Mouse (Mus musculus): ENCODE data around the gene Ccnd2.

Ccnd2 gene

GRCm38 (mm10) chr6:127152106-127152951 lies at the start of gene Ccnd2:
TSS of gene Ccnd2 (minus strand) at chr6:127152193.
- DNase-seq (ENCODE audit: low spot score): no peak

DNA sequence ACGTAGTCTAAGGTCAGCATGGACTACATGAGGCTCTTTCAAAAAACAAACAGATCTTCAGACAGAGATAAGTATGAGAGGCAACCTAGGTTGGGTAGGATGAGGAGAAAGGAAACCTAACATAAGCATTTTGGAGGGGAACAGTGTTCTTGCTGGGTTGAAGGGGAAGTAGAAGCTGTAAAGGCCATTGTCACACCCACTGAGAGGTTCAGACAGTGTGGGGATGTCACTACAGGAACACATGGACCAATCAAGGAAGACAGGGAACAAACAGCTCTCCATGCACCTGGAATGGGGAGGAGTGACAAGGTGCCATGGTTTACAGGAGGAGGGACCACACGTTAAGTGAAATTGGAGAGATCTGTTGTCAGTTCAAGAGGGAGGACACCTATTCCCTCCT lies 45.0 kb upstream of the Ccnd2 start:
- DNase-seq (ENCODE audit: low spot score): no peak

GRCm38 (mm10) chr6:127181296-127181695 lies 29.3 kb upstream of the Ccnd2 start:
- DNase-seq (ENCODE audit: low spot score): no peak

DNA sequence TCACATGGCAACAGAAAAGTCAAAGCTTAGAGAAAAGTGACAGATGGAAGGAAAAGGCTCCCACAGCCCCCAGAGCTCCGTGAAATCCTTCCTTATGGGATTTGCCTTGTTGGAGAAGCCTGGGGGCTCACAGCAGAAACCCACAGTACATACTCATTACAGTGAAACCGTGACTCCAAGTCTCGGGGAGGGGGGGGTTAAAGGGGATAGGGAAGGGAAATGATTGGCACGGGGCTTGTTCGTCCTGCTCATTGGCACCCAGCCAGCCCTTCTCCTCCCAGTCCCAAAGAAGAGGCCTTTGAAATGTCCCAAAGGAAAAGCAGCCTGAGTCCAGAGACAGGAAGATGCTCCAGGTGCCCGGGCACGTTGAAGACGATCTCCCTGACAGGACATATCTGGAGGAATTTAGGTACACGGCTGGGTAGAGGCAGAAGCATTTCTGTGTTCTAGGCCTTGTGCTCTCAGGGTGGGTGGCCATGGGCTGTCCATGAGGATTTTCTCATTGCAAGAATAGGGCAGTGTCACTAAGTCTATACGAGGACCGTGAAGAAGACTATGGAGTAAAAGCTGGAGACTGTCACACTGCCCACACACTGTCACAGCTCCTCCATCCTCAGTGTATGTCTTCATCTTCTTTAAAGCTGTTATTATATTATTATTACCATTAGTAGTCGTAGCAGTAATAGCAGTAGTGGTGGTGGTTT lies 27.2 kb upstream of the Ccnd2 start:
- no peak for DNase-seq (ENCODE audit: low spot score)

GRCm38 (mm10) chr6:127177962-127178361 lies 26.0 kb upstream of the Ccnd2 start:
- DNase-seq (ENCODE audit: low spot score): no peak

- DNase-seq (ENCODE audit: low spot score): no peak
These were observed 25.4 kb upstream of the Ccnd2 start for GRCm38 (mm10) chr6:127177441-127177840.

GRCm38 (mm10) chr6:127172461-127172860 lies 20.5 kb upstream of the Ccnd2 start:
- DNase-seq (ENCODE audit: low spot score): no peak

- no peak for DNase-seq (ENCODE audit: low spot score)
These were observed 18.7 kb upstream of the Ccnd2 start for GRCm38 (mm10) chr6:127170734-127171133.

DNA sequence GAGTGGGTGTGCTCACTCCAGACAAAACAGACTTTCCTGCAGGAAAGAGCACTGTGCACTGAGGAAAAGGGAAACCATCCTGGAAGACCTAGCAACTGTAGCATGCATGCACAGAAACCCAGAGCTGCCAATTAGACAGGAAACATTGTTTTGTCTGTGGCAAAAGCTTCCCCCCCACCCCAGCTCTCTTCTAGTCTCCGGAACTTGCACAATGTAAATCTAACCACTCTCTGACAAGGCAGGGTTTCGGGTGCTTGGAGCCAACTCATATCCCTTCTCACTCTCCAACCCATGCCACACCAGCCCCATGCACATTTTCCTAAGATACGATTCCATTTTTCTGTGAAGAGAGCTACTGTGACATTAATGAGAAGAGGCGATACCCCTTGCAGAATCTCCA lies 13.7 kb upstream of the Ccnd2 start:
- no peak for DNase-seq (ENCODE audit: low spot score)

GRCm38 (mm10) chr6:127162842-127163241 lies 10.8 kb upstream of the Ccnd2 start:
- DNase-seq (ENCODE audit: low spot score): no peak

- DNase-seq (ENCODE audit: low spot score): no peak
These were observed 5.3 kb upstream of the Ccnd2 start for GRCm38 (mm10) chr6:127157321-127157720.

GRCm38 (mm10) chr6:127155468-127155867 lies 3.5 kb upstream of the Ccnd2 start:
- DNase-seq (ENCODE audit: low spot score): no peak

GRCm38 (mm10) chr6:127154708-127155268 lies 2.8 kb upstream of the Ccnd2 start:
- no peak for DNase-seq (ENCODE audit: low spot score)

DNA sequence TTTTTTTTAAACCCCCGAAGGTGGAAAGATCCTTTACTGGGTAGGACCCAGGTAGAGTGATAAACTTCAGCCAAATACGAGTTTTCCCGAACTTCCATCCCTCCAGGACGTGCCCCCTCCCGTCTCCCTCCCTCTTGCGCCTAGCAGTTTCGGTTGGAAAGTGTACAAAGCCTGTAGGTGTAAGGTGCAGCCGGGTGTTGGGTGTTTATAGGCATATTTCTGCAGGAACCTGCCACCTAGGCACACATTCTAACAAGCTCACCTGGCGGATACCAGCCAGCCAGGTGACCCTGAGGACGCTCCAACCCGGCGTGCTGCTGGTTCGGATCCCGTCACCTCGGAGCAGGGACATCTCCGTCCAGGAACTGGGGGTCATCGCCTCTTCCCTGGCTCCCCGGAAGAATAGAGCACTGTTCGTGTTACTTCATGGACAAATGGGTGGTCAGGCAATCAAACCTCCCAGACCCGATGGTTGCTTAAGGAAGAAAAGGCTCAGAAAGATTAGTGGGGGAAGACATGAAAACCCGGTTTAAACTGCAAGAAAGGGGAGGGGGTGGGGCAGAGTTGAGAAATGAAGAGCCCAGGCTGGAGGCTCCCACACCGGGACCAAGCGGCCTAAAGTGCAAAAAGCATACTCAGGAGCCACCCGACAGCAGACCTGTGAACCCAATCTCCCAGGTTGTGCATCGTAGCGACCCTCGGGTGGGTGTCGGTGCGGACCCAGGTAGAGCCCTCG lies 2.1 kb upstream of the Ccnd2 start:
- DNase-seq (ENCODE audit: low spot score): no peak

DNA sequence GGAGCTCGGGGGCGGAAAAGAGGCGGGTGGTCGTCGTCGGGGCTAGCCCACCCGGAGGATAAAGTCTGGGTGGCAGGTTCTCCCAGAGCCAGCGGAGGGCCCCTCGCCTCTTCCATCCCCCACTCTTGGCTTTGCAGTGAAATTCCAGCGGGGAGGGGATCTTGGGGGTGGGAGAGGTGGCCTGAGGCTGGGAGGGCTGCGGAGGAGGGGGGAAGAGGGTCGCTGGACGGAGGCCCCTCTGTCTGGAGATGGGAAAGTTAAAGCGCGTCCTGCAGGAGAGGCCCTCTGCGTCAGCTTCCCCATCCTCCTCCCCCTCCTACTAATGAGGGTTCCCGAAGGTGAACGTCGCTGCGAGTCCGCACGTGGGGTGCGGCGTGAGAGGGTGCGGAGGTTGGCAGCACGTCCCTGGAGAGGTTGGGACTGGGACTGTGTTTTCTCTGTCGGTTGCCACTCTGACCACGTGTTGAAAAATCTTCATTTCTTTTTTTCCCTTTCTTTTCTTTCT lies 1.4 kb upstream of the Ccnd2 start:
- no peak for DNase-seq (ENCODE audit: low spot score)

- no peak for DNase-seq (ENCODE audit: low spot score)
These were observed 358 bp downstream of the Ccnd2 start for GRCm38 (mm10) chr6:127151565-127152105.

DNA sequence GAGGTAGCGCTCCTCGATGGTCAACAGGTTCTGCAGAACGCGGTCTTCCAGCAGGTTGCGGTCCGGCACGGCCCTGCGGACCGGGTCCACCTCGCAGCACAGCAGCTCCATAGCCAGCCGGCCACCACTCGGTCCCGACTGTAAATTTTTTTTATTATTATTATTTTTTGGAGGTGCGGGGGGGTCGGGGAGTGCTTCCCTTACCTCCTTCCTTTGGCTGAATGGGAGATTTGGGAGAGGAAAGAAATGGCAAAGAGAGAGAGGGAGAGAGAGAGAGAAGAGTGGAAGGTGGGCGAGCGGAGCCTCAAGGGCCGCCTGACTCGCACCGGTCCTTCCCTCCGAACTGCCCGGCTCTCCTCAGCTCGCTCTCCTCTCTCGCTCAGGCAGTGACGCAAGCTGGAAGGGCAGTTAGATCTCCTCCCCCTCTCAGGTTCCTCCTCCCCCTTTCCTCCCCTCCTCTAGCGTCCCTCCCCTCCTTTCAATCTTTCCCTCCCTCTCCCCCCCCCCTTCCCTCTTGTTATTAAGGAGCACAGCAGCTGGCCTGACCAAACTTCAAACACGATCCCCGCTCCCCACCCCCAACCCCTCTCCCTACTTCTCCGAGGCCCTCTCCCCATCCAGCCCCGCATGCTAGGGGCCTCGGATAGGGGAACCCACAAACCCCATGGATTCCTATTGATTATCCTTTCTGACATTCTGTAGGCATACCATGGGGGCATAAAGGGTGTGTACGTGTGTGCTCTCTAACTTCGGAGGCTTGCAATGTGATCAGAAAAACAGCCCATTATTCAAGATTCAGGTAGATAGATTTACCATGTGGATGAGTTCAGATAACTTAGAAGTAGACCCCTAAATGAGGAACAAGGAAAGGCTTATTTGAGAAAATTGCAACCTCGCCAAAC lies 1.1 kb downstream of the Ccnd2 start:
- no peak for DNase-seq (ENCODE audit: low spot score)

DNA sequence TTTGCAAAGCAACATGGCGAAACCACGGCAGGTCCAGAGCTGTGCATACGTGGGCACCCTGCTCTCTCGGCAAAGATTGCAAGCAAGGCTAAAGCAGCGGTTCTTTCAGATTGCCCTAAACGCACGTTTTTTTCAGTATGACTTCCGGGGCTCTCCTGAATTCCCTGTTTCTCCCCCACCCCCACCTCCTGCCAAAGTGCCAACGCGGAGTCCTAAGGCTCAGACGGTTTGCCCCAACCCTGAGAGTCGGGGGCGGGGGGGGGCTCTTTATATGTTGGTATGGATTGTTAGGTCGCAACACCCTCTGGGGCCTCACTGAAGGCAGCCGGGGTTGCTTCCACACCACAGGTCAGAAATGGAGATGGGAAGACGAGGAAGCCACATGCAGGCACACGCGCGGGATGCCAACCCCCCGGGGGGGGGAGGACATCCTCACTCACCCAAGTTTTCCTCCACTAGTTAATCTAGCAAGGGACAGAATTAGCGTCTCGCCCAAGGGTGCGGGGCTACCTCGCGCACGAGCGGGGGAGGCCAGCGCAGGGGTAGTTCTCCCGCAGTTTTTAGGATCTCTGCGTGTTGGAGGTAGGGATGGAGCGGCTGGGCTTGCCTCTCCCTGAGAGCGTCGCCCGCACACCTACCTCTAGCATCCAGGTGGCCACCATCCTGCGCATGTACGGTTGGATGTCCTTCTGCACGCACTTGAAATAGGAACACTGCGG lies 1.9 kb downstream of the Ccnd2 start:
- DNase-seq (ENCODE audit: low spot score): no peak

- DNase-seq (ENCODE audit: low spot score): no peak
These were observed 2.6 kb downstream of the Ccnd2 start for GRCm38 (mm10) chr6:127149303-127149943.
